Mouse (Mus musculus) A20 (cell line): ENCODE measurements around the gene Tldc1.
A peak's percentile ranks its signal among the peaks of the same experiment; 100 is the strongest.

ENCODE experiments used
- DNase-seq: peaks from one replicate; pipeline ENCODE4 v3.0.0-alpha.2; 2011; ENCODE audit warnings: low read depth, low spot score

Tldc1 gene

DNA sequence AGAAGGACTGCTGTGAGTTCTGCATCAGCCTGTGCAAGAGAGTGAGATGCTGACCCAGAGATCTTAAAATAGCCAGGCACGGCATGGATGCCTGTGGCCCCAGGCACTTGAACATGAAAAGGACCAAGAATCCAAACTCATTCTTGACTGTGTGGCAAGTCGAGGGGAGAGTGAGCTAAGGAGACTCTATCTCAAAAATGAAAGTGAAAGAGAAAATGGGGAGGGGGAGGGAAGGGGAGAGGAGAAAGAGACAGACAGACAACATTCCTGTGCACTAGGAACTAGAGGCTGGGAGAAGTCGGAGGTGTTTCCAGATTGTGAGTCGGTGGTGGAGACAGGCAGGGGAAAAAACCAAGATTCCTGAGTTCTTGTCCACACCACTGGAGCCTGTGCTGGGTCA is 54.5 kb downstream of the Tldc1 start:
- DNase-seq: no peak

DNA sequence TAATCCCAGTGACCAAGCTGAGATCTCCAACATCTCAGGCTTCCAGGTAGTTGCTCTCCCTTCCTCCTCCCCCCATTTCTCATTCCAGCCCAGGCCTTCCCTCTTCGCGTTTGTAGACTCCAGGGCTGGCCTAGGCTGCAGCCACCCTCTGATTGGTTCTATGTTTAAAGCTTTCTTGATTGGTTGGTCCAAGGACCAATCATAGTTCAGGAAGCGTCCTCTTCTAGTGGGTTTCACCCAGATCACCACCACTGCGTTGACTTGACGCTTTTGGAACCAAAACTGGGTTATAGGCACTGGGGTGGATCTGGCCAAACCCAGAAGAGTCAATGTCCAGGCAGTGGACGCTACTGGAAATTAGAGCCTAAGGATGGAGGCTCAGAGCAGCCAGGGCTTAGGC is 55.9 kb downstream of the Tldc1 start:
- DNase-seq: peak; percentile 10

DNA sequence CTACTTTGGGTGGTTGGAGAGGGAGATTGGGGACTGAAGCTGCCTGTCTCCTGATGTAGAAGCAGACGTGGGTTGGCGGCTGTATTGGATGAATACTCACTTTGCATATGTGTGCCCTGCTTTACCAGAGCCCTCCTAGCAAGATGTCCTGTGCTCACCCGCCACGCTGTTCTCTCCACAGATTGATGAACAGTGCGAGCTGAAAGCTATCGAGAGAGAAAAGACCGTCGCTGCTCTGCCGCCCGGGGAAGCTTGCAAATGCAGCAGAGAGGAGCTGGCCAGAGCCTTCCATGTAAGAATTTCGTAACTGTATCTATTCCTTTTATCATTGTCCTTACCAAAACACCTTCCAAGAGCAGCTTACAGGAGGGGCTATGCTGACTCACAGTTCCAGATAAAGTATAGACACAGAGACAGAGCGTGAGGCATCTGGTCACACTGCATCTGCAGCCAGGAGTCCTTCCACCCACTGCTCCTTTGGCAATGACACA is 59.2 kb downstream of the Tldc1 start:
- no peak for DNase-seq

DNA sequence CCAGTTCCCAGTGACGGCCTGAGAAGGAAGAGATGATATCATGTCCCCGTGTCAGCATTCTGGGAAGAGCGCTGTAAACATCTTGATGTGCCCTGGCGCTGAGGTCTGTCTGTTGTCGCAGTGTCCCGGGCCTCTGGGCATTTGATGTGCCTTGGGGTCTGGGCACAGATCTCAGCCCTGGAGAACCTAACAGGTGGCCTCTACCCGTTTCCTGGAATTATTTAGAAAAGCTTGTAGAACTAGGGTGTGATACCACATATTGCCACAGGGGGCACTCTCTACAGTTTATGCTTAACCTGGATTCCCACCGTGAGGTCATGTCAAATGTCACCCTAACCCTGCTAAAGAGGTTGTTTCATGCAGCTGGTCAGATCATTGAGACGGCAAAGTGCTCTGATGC is 60.5 kb downstream of the Tldc1 start:
- DNase-seq: peak; percentile 57

DNA sequence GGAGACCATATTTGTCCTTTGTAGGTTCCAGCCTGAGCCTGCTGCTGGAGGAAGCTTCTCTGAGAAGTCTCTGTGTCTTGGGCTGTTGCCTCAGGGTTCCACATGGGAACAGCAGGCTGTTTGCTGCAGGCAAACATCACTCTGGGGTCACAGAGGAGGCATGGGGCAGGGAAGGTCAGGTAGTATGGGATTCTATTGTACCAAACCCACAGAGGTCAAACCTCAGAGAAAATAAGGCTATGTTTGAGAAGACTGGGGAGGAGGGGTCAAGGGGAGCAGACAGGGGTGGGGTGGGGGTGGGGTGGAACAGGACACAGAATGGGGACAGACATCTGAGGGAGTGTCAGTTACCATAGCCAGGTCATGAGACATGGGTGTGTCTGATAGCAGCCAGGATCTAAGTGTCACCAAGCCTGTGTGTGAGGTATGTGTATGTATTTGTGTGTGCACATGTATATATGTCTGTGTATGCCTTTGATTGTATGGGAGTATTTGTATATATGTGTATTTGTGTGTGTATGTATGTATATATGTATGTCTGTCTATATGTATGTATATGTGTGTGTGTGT is 61.4 kb downstream of the Tldc1 start:
- DNase-seq: no peak

- no peak for DNase-seq
Observed at GRCm38 (mm10) chr8:119715221-119715620, 63.0 kb downstream of the Tldc1 start.

DNA sequence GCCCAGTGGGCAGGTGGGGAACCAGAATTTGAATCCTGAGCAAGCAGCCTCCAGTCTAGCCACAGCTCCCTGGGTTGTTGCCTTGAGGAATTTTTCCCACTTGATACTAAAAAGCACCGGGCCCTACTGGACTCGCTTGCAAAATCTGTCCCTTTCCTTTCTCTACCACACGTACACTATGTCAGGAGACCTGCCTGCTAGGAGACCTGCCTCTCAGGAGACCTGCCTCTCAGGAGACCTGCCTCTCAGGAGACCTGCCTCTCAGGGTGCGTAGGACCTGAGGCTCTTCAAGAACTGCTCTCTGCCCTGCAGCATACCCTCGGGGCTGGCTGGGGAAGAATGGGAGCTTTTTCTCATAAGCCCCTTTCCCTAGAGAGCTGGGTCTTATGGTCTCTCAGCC is 64.8 kb downstream of the Tldc1 start:
- DNase-seq: no peak

DNA sequence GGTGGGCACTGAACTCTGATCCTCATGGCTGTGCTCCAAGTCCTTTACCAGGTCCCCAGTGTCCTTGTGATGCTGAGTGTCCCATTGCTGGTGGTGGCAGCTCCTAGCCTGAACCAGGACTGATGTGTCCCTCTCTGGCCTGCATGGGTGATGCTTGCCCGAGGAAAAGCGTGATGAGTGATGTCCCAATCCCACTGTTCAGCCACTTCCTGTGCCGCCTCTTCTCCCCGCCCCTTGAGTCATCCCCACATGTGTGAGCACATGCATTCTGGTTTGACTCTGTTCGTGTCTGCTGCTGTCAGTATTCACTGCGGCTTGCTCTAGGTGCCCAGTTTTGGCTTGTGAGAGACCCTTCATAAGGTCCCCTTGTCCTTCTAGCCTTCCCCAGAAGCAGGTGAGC is 66.0 kb downstream of the Tldc1 start:
- DNase-seq: no peak
